Mouse (Mus musculus): Measurements from ENCODE around the gene Tnks1bp1.

DNA sequence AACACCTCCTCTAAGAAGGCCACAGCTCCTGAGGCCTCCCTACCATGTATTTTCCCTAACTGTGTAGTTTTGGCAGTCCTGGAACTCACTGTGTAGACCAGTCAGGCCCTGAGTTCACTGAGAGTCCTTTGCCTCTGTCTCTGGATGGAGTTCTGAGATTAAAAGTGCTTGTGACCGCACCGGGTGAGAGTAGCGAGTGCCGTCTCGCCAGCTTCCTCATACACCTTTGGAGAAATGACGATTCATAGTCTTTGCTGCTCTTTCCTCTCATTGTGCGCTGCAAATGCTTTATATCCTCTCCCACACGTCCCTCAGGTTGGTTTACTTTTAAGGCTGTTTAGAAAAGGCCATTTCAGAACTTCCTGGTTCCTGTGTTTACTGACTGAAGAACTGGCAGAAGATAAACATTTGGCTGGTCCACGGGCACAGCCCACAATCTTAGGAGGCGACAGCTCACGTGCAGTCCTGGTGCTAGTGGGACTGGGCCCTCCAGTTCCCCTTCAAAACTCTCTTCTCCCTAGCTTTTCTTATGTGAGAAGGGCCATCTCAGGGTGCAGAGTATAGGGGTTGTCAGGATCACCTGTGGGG is 57.7 kb downstream of the Tnks1bp1 start:
- TF ChIP-seq CTCF (IDR thresholded peaks at IDR 0.05; ENCODE audit: extremely low read depth, insufficient read depth, low read length) (no peak), POLR2A (IDR thresholded peaks at IDR 0.05; ENCODE audit: extremely low read depth, insufficient read depth, low read length) (no peak)

Measured in cortical plate, adult 2 months (tissue).